8 mouse cellular contexts compared by ENCODE assay signal in the genomic region with DNA sequence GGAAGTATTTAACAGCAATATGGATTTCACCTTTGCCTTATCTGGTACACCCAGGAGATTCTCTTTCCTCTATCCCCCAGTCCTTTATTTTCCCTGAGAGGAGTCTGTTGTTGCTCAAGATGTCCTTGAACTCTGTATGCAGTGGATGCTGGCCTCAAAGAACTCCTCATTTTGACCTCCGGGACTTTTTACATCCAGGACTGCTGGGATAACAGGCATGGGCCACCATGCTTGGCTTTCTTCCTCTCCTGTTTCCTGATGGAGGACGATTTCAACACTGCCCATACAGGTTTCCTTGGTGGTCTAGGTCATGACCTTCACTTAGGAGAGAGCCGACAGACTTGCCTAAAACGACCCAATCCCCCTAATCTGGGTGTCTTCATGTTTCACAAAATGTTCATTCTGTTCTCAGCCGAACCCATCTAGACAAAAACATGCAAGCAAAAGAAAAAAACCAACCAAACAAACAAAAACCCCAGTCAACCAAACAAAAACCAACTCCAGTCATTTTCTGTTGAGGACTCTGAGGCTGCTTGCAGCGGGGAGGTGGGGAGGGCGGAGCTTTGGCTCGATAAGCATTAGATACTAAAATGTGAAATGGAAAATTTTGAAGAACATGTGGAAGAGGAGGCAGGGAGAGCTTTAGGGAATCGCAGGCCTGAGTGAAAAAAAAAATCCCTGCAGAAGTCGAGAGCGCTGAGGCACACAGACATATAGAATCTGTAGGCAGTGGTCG. TPM values are rescaled to one million over a fixed set of nuclear protein-coding genes. Genes with fewer than 3 reads are reported as not detected.
DNase-seq lines count a peak whose midpoint lies in the region; ATAC-seq lines count a peak whose summit lies in the region.

No protein-coding gene starts in this region.

- peak overlapping the region; percentile 65 for H3K9ac ChIP-seq in heart, embryonic 12.5 days
- H3K9ac ChIP-seq in neural tube, embryonic 12.5 days = peak overlapping the region; percentile 59

- H3K4me3 ChIP-seq in heart, embryonic 12.5 days = peak overlapping the region; percentile 92
- H3K4me3 ChIP-seq in neural tube, embryonic 12.5 days = peak overlapping the region; percentile 39

- H3K4me1 ChIP-seq in heart, embryonic 12.5 days (replicated peaks) = peaks cover 18% of the 10 kb centered on the region
- peaks cover 16% of the 10 kb centered on the region for H3K4me1 ChIP-seq in neural tube, embryonic 12.5 days

- intact Hi-C loops in gastrocnemius, postnatal 36 days (cut with DNase I) = loop anchor here (5.0 kb wide), 1 partner anchor 49 kb away; a partner anchor contains a TSS

- no peaks in the 10 kb centered on the region for H3K36me3 ChIP-seq in heart, embryonic 12.5 days
- H3K36me3 ChIP-seq in neural tube, embryonic 12.5 days = no peaks in the 10 kb centered on the region

- H3K9me3 ChIP-seq in heart, embryonic 12.5 days (replicated peaks) = no peaks in the 10 kb centered on the region
- H3K9me3 ChIP-seq in neural tube, embryonic 12.5 days = no peaks in the 10 kb centered on the region

- peak overlapping the region; percentile 87 for H3K27ac ChIP-seq in heart, embryonic 12.5 days (ENCODE audit: poor library complexity, severe bottlenecking)
- H3K27ac ChIP-seq in neural tube, embryonic 12.5 days = peak overlapping the region; percentile 74; the same call in 1 of the 2 replicates

- peak overlapping the region; percentile 68 for H3K4me2 ChIP-seq in heart, embryonic 12.5 days
- H3K4me2 ChIP-seq in neural tube, embryonic 12.5 days (replicated peaks) = peak overlapping the region; percentile 78

- peak; percentile 16 for ATAC-seq in frontal cortex, adult (ENCODE audit: low TSS enrichment)
- no peak for ATAC-seq in heart, embryonic 12.5 days (ENCODE audit: insufficient number of reproducible peaks, low FRiP score)
- no peak; the same call in 1 of the 2 replicates for ATAC-seq in neural tube, embryonic 12.5 days (ENCODE audit: low FRiP score, low read depth)

- WGBS in heart, embryonic 12.5 days = 9% methylated on average over 12 of the region's 12 CpGs
- WGBS in neural tube, embryonic 12.5 days = 13% methylated on average over 12 of the region's 12 CpGs

- no peak for DNase-seq in frontal cortex, postnatal 10 days (ENCODE audit: low spot score in 2 of 2)
- peak; percentile 73 for DNase-seq in CD4-positive, CD25-positive, alpha-beta regulatory T cell, adult 2 months (ENCODE audit: low read depth, low spot score)
- peak; percentile 46 for DNase-seq in c-Kit-positive CD71-positive TER-119-negative erythroid progenitor cells, embryonic 14.5 days (ENCODE audit: low read depth)
- DNase-seq in kidney, postnatal 36 days = peak; percentile 29 to 49
- no peak for DNase-seq in gastrocnemius, postnatal 36 days

- H3K27me3 ChIP-seq in heart, embryonic 12.5 days (replicated peaks) = no peaks in the 10 kb centered on the region
- no peaks in the 10 kb centered on the region for H3K27me3 ChIP-seq in neural tube, embryonic 12.5 days (replicated peaks)

RNA-seq across cellular contexts. Expression of a gene that starts 1.0 kb away (rescaled TPM):
- 36.1 and 36.5 TPM in 2 replicates for polyA plus RNA-seq in heart, embryonic 12.5 days (2016; fragmentation: Nextera tagmentation; extraction: Ambion mirVana)
- polyA plus RNA-seq in neural tube, embryonic 12.5 days (2016; fragmentation: Nextera tagmentation; extraction: Ambion mirVana) = 55.4 and 57.9 TPM in 2 replicates
- 1 to 10 TPM; 8.2 to 9.0 TPM for total RNA-seq in gastrocnemius, postnatal 36 days (2021)

RNA-seq across cellular contexts. Expression of a gene that starts 49.4 kb away (rescaled TPM):
- polyA plus RNA-seq in heart, embryonic 12.5 days (2016; fragmentation: Nextera tagmentation; extraction: Ambion mirVana) = 12.6 and 13.7 TPM in 2 replicates
- 12.3 and 13.8 TPM in 2 replicates for polyA plus RNA-seq in neural tube, embryonic 12.5 days (2016; fragmentation: Nextera tagmentation; extraction: Ambion mirVana)
- total RNA-seq in gastrocnemius, postnatal 36 days (2021) = 1 to 10 TPM; 3.6 to 6.4 TPM

RNA-seq across cellular contexts. Expression of a gene that starts 52.9 kb away (rescaled TPM):
- polyA plus RNA-seq in heart, embryonic 12.5 days (2016; fragmentation: Nextera tagmentation; extraction: Ambion mirVana) = 0.53 and 0.72 TPM in 2 replicates
- polyA plus RNA-seq in neural tube, embryonic 12.5 days (2016; fragmentation: Nextera tagmentation; extraction: Ambion mirVana) = 1.1 TPM in 1 of 2 replicates, not detected in the other
- under 1 TPM; 0.54 to 0.74 TPM for total RNA-seq in gastrocnemius, postnatal 36 days (2021)

Comparison
In these comparisons a context has a peak if more than half of its experiments do, and no peak if none do; other contexts are left out.
1. DNase-seq: peak in CD4-positive, CD25-positive, alpha-beta regulatory T cell, adult 2 months (single experiment), c-Kit-positive CD71-positive TER-119-negative erythroid progenitor cells, embryonic 14.5 days (single experiment) and kidney, postnatal 36 days (2 of 2); none in frontal cortex, postnatal 10 days (0 of 2) and gastrocnemius, postnatal 36 days (0 of 2).